8 mouse cellular contexts compared by ENCODE assay signal in the genomic region with DNA sequence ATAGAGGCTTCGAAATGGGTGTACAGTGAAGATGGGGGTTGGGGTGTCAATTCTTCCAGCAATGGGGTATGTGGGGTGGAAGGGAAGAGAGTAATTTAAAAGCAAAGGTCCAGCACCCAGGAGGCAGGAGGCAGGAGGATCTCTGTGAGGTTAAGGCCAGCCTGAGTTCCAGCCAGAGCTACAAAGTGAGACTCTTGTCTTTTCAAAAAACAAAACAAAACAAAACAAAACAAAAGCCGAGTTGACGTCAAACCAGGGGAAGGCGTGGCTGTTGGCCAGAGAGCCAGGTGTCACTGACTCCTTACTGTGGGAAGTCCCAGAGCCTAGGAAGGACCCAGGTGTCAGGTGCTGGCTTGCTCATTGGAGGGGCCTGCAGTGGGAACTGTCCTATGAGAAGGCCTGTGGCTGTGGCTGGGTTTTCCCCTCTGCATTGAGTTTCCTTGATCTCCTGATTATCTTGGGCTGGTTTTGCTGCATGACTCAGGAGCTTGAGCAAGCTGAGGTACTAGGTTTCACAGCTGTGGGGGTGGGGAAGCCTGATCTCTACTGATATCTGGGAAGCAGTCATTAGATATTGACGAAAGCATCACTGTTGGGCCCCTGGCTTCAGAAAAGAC. TPM values are rescaled to one million over a fixed set of nuclear protein-coding genes. Genes with fewer than 3 reads are reported as not detected.
DNase-seq lines count a peak whose midpoint lies in the region; ATAC-seq and TF ChIP-seq lines count a peak whose summit lies in the region.

No protein-coding gene starts in this region.

- H3K9ac ChIP-seq in lung, postnatal 0 days (replicated peaks; ENCODE audit: low read depth): no peak overlapping the region

- 65% methylated on average over 5 of the region's 5 CpGs for WGBS in embryonic facial prominence, embryonic 10.5 days
- 56% methylated on average over 5 of the region's 5 CpGs for WGBS in lung, postnatal 0 days

- 0 out of 2 replicates have a peak, but pooled peaks have one; percentile 50 for TF ChIP-seq EP300 in lung, postnatal 0 days (IDR thresholded peaks at IDR 0.05)

- no peak overlapping the region for H3K4me2 ChIP-seq in lung, postnatal 0 days (replicated peaks; ENCODE audit: low read depth, low read length)

- no peak overlapping the region for H3K4me3 ChIP-seq in embryonic facial prominence, embryonic 10.5 days
- H3K4me3 ChIP-seq in lung, postnatal 0 days (ENCODE audit: low read depth, low read length): no peak overlapping the region

- H3K9me3 ChIP-seq in embryonic facial prominence, embryonic 10.5 days: no peaks in the 10 kb centered on the region
- H3K9me3 ChIP-seq in lung, postnatal 0 days (ENCODE audit: low read length): no peaks in the 10 kb centered on the region

- peaks cover 5% of the 10 kb centered on the region; the same call in 1 of the 2 replicates for H3K27me3 ChIP-seq in embryonic facial prominence, embryonic 10.5 days (replicated peaks; ENCODE audit: low read depth, poor library complexity, severe bottlenecking)
- H3K27me3 ChIP-seq in lung, postnatal 0 days (replicated peaks; ENCODE audit: insufficient read depth, low read length): no peaks in the 10 kb centered on the region

- no peaks in the 10 kb centered on the region for H3K36me3 ChIP-seq in embryonic facial prominence, embryonic 10.5 days (replicated peaks)
- no peaks in the 10 kb centered on the region for H3K36me3 ChIP-seq in lung, postnatal 0 days (ENCODE audit: insufficient read depth, low read length)

- peak overlapping the region; percentile 35; the same call in 1 of the 2 replicates for H3K27ac ChIP-seq in embryonic facial prominence, embryonic 10.5 days (replicated peaks)
- H3K27ac ChIP-seq in lung, postnatal 0 days (ENCODE audit: low read length): peak overlapping the region; percentile 95; the same call in 1 of the 2 replicates

- peak; percentile 66 for ATAC-seq in lung, postnatal 0 days
- no peak for ATAC-seq in frontal cortex, adult (ENCODE audit: low TSS enrichment)

- peak; percentile 14 for DNase-seq in ovary, postnatal 36 days (ENCODE audit: low spot score)
- DNase-seq in ovary, postnatal 14 days (ENCODE audit: low spot score): no peak
- DNase-seq in embryonic facial prominence, embryonic 10.5 days (ENCODE audit: low spot score): no peak
- DNase-seq in lung, postnatal 0 days (ENCODE audit: low spot score): peak; percentile 83
- peak; percentile 65 for DNase-seq in thymus, postnatal 4 days
- no peak for DNase-seq in layer of hippocampus, postnatal 25 days (ENCODE audit: extremely low spot score in 1 of 2, low spot score in 1 of 2)
- DNase-seq in gastrocnemius, postnatal 10 days: no peak

- H3K4me1 ChIP-seq in embryonic facial prominence, embryonic 10.5 days: peaks cover 47% of the 10 kb centered on the region
- peaks cover 19% of the 10 kb centered on the region; the same call in 1 of the 2 replicates for H3K4me1 ChIP-seq in lung, postnatal 0 days (ENCODE audit: insufficient read depth, low read depth, low read length)

- no peak for TF ChIP-seq CTCF in lung, postnatal 0 days (IDR thresholded peaks at IDR 0.05)

RNA-seq across cellular contexts. Expression of a gene that starts 17.2 kb away (rescaled TPM):
- polyA plus RNA-seq in embryonic facial prominence, embryonic 10.5 days (2016; fragmentation: Nextera tagmentation; extraction: Ambion mirVana): 284 and 296 TPM in 2 replicates
- polyA plus RNA-seq in lung, postnatal 0 days (2015; fragmentation: Nextera tagmentation; extraction: Ambion mirVana): 318 and 349 TPM in 2 replicates
- total RNA-seq in layer of hippocampus, postnatal 25 days (2021): 100 to 1,000 TPM; 132 to 145 TPM
- 100 to 1,000 TPM; 572 to 625 TPM for total RNA-seq in gastrocnemius, postnatal 10 days (2021)

RNA-seq across cellular contexts. Expression of a gene that starts 51.7 kb away (rescaled TPM):
- polyA plus RNA-seq in embryonic facial prominence, embryonic 10.5 days (2016; fragmentation: Nextera tagmentation; extraction: Ambion mirVana): 156 and 166 TPM in 2 replicates
- polyA plus RNA-seq in lung, postnatal 0 days (2015; fragmentation: Nextera tagmentation; extraction: Ambion mirVana): 42.9 and 48.9 TPM in 2 replicates
- total RNA-seq in layer of hippocampus, postnatal 25 days (2021): 10 to 100 TPM; 90.0 to 91.4 TPM
- total RNA-seq in gastrocnemius, postnatal 10 days (2021): 10 to 100 TPM; 47.0 to 58.8 TPM

Comparison
In these comparisons a context has a peak if more than half of its experiments do, and no peak if none do; other contexts are left out.
1. DNase-seq: peak in ovary, postnatal 36 days (single experiment), lung, postnatal 0 days (single experiment) and thymus, postnatal 4 days (single experiment); none in ovary, postnatal 14 days (single experiment), embryonic facial prominence, embryonic 10.5 days (single experiment), layer of hippocampus, postnatal 25 days (0 of 2) and gastrocnemius, postnatal 10 days (single experiment).